Mouse (Mus musculus) liver, postnatal 0 days (tissue): ENCODE measurements around the gene Cbll1.

ENCODE experiments used
- CTCF ChIP-seq: sonication (generic); IDR thresholded peaks from 2 replicates; pipeline ENCODE4 v1.5.1; 2016; ENCODE audit warnings: antibody characterized with exemption, low read depth
- EP300 ChIP-seq: IDR thresholded peaks from 2 replicates; pipeline ENCODE4 v1.6.1; 2016; ENCODE audit warnings: antibody characterized with exemption, low read depth, mild to moderate bottlenecking

- no peak for TF ChIP-seq CTCF
- no peak for TF ChIP-seq EP300
Observed at GRCm38 (mm10) chr12:31437791-31438190, 61.6 kb downstream of the Cbll1 start.
